Mouse (Mus musculus) spleen, postnatal 36 days (tissue): ENCODE measurements around the gene Car10.

Experiments
- DNase-seq, 2 experiments: peaks; one replicate each; pipeline ENCODE4 v3.0.0; 2022; ENCODE audit warnings: low spot score in 2 of 2, mixed read lengths in 1 of 2

Gene Car10

GRCm38 (mm10) chr11:93097941-93098828, at the start of gene Car10:
TSS of gene Car10 (plus strand) at chr11:93098028.
- DNase-seq = no peak

GRCm38 (mm10) chr11:93065021-93065420, 32.8 kb upstream of the Car10 start:
- DNase-seq = no peak

GRCm38 (mm10) chr11:93065656-93066181, 32.1 kb upstream of the Car10 start:
- DNase-seq = no peak

GRCm38 (mm10) chr11:93095588-93095987, 2.2 kb upstream of the Car10 start:
- no peak for DNase-seq

- no peak for DNase-seq
Measured at GRCm38 (mm10) chr11:93097001-93097400, 827 bp upstream of the Car10 start.

- DNase-seq = no peak
Measured at GRCm38 (mm10) chr11:93097431-93097851, 387 bp upstream of the Car10 start.

GRCm38 (mm10) chr11:93098933-93099381, 1.1 kb downstream of the Car10 start:
- DNase-seq = no peak

GRCm38 (mm10) chr11:93099431-93100370, 1.9 kb downstream of the Car10 start:
- DNase-seq = no peak

GRCm38 (mm10) chr11:93100606-93101005, 2.8 kb downstream of the Car10 start:
- DNase-seq = no peak

GRCm38 (mm10) chr11:93101106-93101505, 3.3 kb downstream of the Car10 start:
- no peak for DNase-seq

- no peak for DNase-seq
Measured at GRCm38 (mm10) chr11:93102321-93102720, 4.5 kb downstream of the Car10 start.

GRCm38 (mm10) chr11:93103101-93103815, 5.4 kb downstream of the Car10 start:
- no peak for DNase-seq

- no peak for DNase-seq
Measured at GRCm38 (mm10) chr11:93109451-93109850, 11.6 kb downstream of the Car10 start.

GRCm38 (mm10) chr11:93120766-93121415, 23.1 kb downstream of the Car10 start:
- DNase-seq = no peak

GRCm38 (mm10) chr11:93123691-93124090, 25.9 kb downstream of the Car10 start:
- DNase-seq = no peak

- no peak for DNase-seq
Measured at GRCm38 (mm10) chr11:93126466-93126865, 28.6 kb downstream of the Car10 start.

GRCm38 (mm10) chr11:93128481-93128880, 30.7 kb downstream of the Car10 start:
- no peak for DNase-seq

- no peak for DNase-seq
Measured at GRCm38 (mm10) chr11:93137841-93138240, 40.0 kb downstream of the Car10 start.

GRCm38 (mm10) chr11:93141727-93142126, 43.9 kb downstream of the Car10 start:
- no peak for DNase-seq

- no peak for DNase-seq
Measured at GRCm38 (mm10) chr11:93144544-93144943, 46.7 kb downstream of the Car10 start.

- no peak for DNase-seq
Measured at GRCm38 (mm10) chr11:93154910-93155309, 57.1 kb downstream of the Car10 start.
